Mouse (Mus musculus): ENCODE results near the gene Ulk4.

- TF ChIP-seq CTCF (IDR thresholded peaks at IDR 0.05; ENCODE audit: borderline replicate concordance, extremely low read depth, insufficient read depth, insufficient read length) (no peak), POLR2A (IDR thresholded peaks at IDR 0.05; ENCODE audit: borderline replicate concordance, extremely low read depth, insufficient read depth, insufficient read length, poor library complexity, severe bottlenecking) (no peak)
Measured at GRCm38 (mm10) chr9:121310501-121310900, 33.5 kb upstream of the Ulk4 start.
